Mouse (Mus musculus): ENCODE measurements around the gene Kantr.
"Not testable (repeated sequence)": the region's sequence is repeated elsewhere in the genome, so short reads cannot be mapped to it uniquely, and the experiment has no call there.

Gene Kantr

DNA sequence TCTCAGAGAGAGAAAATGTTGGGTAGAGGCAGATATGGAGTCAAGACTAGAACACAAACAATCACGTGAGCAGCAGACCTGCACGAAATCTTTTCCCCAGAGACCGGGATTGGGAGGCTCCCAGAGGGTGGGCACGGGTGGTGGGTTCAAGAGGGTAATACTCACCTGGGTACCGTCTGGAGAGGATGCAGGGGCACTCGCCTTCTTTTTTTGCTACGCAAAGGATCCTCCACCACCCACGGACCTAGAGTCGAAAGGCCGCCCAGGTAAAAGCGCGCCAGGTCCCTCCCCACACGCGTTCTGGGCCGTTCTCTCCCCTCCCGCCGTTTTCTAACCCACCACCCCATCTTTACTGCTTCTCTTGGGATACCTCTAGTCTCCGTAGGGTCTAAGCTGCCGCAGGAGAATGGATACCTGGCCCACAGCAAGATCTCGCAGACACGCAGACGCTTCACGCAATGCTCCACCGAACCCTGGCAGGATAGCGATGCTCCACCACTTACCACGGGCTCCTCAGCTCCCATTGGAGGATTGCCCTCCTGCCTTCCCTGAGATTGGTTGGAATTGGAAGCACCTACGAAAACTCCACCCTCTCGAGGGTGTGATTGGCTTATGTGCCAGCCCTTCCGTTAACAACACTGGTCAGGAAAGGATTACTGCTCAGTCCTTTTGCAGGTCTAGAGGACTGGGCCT is at the start of gene Kantr:
Gene Kantr, minus strand, starts transcription at position 500 of the 693 bp plus-strand sequence.
- peak; percentile 88 for DNase-seq

DNA sequence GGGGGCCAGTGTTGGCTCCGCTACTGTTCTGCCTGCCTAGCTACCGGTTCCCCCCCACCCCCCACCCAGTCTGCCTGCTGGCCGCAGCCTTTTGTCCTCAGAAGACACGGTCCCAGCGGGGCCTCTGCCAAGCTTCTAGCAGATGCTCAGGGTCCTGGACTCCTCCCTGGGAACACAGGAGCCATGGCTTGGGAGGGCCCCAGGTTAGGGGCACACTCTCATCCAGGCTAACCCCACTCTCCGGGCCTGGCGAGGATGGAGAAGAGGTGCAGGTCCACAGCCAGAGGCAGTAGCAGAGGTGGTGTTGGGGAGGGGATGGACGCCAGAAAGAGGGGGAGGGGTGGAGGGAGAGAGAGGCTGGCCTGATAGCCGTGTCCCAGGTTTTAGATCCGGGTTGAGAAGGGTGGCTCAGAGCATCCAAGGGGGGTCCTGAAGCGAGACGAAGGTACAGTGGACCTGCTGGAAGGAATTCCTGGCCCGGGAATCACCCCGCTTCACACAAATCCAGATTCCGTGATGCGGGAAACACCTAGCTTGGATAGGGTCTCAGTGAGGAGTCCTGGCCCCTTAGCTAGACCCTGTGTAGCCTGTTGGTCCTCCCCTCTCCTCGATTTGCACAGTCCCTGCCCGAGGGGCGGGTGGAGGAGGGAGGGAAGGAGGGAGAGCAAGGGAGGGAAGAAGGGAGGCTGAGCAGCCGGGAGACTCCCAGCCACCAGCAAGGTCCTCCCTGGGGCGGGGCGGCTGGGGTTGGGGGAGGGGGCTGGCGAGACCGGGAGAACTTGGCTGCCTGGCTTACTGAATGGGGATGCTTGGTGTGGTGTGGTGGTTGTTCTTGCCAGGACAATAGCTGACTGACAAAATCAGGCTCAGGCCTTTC is 41.3 kb upstream of the Kantr start, which contains the start of gene Gpr173:
Gene Gpr173, minus strand, starts transcription at position 308 of the 877 bp plus-strand sequence.
- DNase-seq, result peak; percentile 83

DNA sequence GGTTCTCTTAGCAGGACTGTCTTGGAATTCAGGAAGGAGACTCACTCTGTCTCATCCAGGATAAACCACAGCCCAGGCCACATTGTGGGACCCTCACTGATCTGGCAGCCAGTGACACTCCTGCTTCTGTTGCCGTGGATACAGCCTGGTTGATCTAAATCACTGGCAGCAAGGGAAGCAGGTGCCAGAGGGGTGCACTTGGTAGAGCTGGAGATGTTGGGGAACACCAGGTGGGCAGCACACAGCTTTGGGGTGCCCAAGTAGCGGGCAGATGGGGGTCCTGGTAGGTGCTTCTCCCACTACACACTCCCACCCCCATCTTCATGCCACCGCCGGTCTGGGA is 40.7 kb upstream of the Kantr start:
- DNase-seq, result no peak

DNA sequence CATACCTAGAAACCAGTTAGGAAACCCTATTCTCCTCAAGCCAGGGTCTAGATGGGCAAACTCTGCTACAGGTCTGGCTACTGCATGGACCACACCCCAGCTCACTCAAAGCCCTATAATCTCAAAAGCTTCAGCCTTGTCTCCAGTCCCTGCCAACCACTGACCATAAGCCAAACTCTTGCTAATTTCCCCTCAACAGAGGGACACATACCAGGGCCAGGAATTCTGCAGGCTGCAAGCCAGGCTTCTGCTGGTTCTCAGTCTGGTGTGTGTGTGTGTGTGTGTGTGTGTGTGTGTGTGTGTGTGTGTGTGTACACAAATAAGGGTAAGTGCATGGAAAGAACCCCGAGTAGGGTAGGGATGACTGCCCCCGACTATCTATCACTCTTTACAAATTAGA is 39.1 kb upstream of the Kantr start:
- peak; percentile 87 for DNase-seq

DNA sequence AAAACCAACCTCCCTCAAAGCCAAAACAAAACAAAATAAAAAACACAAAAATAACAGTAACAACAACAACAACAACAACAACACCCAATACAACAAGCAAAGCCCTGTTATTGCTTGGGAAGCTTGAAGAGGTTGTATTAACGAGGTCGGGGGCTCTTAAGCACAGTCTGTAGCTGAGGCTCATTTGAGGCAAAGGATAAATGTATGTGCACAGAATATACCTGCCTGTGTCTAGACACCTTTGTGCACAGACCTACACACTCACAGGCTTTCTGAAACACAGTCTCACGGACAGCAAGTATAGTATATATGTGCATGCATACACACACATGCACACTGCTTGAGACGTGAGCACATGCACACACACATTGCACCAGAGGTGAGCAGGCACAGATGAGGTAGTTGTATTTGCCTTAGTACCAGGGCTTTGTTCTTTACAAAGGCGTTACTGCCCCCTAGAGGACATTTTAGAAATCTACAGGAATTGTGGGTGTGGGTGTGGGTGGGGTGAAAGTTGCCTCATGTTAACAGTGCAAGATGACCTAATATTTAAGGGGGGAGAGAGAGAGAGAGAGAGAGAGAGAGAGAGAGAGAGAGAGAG is 25.4 kb upstream of the Kantr start:
- no peak for DNase-seq

DNA sequence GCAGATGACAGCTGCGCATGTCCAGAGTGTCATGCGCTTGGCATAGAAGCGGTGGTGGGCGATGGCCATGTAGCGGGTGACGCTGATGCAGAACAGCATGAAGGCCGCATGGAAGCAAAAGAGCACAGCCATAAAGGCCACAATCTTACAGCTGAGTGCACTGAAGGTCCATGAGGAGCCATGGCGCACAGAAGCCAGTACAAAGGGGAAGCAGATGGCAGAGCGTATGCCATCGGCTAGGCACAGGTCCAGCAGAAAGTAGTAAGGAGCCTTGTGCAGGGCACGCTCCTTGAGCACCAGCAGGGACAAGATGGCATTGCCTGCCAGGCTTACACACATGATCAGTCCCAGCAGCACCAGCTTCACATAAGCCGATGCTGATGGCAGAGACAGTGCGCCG is 19.7 kb upstream of the Kantr start:
- DNase-seq, result peak; percentile 82

DNA sequence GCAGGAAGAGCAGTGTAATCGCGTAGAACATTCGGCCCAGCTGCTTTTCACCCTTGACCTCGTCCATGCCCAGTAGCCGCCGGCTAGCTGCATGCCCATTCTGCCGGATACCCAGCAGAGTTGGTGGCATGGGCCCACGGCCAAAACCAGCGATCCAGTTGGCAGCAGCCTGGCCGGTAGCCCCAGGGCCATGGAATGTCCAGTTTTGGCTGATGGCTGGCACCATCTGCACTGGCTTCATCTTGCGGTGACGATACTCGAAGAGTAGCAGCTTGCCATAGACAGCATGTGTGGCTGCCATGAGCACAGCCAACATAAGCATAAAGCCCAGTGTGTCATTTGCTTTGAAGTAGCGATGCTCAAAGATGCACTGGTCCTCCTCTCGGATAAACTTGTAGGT is 19.3 kb upstream of the Kantr start:
- peak; percentile 78 for DNase-seq

DNA sequence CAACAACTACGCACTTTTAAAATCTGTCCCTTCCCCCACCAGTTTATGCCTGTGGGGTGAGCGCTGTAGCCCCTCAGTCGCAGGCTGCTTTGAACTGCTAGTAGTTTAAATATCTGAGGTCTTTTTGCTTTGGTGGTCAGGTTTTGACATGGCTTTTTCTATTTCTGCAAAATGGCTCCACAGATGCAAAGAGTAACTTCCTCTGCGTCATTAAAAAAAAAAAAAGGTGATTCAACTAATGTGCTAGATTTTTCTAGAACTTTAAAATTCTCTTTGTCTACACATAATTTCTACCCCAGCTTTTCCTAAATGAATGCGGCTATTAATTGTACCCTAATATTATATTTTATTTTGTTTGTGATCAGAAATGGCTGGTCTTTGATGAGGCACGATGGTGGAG is 15.6 kb upstream of the Kantr start:
- DNase-seq, result no peak

- peak; percentile 98 for DNase-seq
Observed at GRCm38 (mm10) chrX:152342358-152342901, 15.1 kb upstream of the Kantr start, which contains the start of gene Tspyl2. TSS of gene Tspyl2 (minus strand) at chrX:152342425.

DNA sequence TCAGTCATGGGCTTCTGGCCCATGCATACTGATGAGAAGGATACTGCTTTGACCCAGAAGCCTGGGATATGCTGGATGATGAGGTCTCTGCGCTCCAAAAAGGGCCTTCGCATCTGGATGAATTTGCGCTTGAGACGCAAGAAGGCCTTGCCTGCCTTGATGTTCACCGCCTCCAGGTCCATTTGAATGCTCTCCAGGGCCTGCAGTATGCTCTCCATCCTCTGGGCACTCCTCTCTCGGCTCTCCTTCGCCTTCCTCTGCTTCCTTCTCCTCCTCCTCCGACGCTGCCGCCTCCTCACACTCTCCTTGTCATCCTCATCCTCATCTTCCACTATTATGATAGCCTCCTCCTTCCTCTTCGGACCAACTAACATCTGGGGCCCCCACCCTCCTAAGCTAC is 14.2 kb upstream of the Kantr start:
- DNase-seq, result peak; percentile 50

DNA sequence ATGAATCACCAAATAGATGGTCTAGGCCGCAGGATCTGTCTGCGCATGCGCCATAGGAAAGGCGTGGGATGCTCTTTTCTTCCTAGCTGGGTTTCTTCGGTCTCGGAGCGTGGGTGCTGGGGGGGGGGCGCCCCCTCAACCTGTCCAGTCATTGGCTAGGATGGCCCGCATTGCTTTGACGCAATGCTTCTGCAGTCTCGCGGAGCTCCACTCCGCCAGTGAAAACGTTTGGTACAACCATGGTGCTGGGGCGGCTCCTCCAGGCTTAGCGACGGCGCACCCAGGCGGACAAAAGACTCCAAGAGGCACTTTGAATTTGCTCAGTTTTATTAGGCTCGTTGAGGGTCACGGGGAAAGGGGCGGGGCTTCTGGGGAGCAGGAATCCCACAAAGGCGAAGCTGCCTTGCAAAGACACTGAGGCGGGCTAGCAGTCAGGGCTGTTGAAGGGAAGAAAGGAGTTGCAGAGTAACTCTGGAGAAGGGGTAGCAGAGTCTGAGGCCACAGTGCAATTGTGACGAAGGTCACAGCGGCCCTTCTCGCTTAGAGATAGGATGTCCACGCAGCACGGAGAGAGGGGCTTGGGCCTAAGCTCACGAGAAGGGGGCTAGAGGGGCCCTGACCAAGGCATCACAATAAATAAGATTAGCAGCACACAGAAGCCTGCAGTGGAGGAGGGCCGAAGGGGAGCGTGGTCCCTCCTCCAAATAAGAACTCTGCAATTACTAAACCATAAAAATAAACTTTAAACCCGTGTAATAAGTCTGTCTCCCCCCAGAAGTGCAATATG is 9.4 kb upstream of the Kantr start:
- peak; percentile 95 for DNase-seq

- not testable (repeated sequence) for DNase-seq
Observed at GRCm38 (mm10) chrX:152336123-152336522, 8.8 kb upstream of the Kantr start.

DNA sequence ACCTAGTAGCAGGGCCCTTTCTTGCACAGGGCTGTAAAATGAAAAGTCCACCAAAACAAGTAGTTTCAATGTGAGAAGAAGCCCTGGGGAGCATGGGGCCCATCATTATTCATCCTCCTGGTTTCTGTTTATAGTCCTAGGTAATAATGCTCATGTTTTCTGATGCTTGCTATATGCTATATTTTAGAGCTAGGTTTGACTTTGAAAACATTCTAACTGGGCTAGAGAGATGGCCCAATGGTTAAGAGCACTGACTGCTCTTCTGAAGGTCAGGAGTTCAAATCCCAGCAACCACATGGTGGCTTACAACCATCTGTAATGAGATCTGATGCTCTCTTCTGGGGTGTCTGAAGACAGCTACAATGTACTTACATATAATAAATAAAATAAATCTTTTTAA is 2.1 kb upstream of the Kantr start:
- not testable (repeated sequence) for DNase-seq

- no peak for DNase-seq
Observed at GRCm38 (mm10) chrX:152327689-152328052, 376 bp upstream of the Kantr start.

DNA sequence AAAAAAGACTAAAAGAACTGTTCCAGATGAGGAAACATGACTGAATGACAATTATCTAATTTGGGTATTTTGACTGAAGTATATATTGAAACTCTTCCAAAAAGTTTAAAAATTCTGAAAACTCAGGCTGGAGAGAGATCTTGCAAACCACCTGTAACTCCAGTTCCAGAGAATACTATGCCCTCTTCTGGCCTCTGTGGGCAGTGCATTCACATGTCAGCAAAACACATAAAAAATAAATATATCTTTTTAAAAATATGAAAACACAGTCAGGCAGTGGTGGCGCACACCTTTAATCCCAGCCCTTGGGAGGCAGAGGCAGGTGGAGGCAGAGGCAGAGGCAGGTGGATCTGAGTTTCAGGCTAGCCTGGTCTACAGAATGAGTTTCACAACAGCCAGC is 3.7 kb downstream of the Kantr start:
- DNase-seq, result no peak

DNA sequence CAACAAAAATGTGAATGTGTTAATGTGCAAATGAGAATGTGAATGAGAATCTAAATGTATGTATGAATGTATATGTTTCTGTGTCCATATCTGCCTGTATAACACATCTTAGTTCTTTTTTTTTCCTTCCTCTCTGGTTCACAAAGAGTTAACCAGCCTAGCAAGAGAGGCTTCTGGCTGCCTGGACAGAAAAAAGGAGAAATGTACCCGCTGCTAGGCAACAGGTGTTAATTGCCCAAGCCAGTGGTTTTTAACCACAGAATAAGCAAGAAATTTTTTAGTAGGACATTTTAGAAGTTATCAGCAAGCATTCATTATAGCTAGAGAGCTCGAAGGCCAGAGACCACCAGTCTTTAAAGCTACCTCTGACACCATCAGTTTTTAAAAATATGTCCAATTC is 4.5 kb downstream of the Kantr start:
- no peak for DNase-seq

- no peak for DNase-seq
Observed at GRCm38 (mm10) chrX:152320535-152320934, 6.8 kb downstream of the Kantr start.

DNA sequence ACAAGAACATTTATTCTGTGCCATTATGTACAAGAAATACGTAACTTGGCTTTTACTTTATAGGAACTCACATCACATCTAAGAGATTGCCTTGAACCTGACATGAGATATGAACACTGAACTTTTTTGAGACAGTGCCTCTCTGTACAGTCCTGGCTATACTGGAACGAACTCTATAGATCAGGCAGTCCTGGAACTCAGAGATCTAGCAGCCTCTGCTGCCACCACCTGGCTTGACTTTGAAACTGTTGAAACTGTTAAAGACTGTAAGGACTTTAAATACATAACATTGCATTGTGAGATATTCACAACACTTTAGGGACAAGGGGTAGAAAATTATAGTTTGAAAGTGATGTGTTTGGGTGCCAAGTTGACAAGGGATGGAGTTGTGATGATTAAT is 19.4 kb downstream of the Kantr start:
- DNase-seq, result no peak

- DNase-seq, result no peak
Observed at GRCm38 (mm10) chrX:152307371-152307770, 19.9 kb downstream of the Kantr start.

GRCm38 (mm10) chrX:152306224-152306623 is 21.1 kb downstream of the Kantr start:
- DNase-seq, result no peak

DNA sequence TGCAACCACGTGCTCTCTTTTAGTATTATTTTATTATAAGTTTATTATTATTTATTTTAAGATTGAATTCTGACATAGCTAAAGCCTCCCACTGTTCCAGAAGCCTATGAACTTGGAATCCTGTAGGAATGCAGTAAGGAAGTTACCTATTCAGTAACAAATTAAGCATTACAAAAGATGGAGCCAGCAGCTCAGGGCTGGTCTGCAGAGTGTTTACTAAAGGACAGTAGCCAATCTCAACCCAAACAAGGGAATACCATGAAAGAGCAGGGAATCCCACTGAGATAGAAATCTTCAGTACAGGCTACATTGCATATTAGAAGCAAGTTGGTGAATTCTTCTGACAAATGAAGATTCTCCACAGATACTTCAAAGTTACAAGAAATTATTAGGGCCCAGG is 40.3 kb downstream of the Kantr start:
- DNase-seq, result not testable (repeated sequence)

GRCm38 (mm10) chrX:152284746-152285145 is 42.5 kb downstream of the Kantr start:
- DNase-seq, result no peak

- no peak for DNase-seq
Observed at GRCm38 (mm10) chrX:152279384-152279783, 47.9 kb downstream of the Kantr start.
